Mouse (Mus musculus) heart, adult 2 months (tissue): ENCODE measurements around the gene Plcb2.

Source experiments
- CTCF ChIP-seq: fragments of 200-600 bp; IDR thresholded peaks from 2 replicates; pipeline ENCODE4 v1.8.1; 2022; ENCODE audit warnings: antibody characterized with exemption, mild to moderate bottlenecking, moderate library complexity
- EP300 ChIP-seq: fragments of 200-500 bp; IDR thresholded peaks from 2 replicates; pipeline ENCODE4 v1.6.1; 2011; ENCODE audit warnings: low read depth, low read length, control low read depth; ENCODE audit not compliant: insufficient read depth

DNA sequence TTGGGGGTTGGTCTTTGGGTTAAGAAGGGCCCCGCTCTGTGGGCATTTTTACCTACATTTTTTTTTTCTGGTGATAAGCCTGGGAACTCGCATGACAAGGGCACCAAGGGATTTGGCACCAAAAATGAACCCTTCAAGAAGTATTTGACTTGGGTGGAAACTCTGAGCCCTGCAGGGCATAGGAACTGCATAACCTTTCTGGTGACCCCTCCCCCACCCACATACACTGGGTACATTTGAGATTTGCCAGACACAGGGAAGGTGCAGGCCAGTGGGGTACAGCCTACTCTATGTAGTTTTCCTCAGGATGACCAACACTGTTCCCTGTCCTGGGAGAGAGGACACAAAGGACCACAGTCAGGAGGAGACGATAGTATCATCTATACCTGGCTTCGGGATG, 62.6 kb downstream of the Plcb2 start:
- TF ChIP-seq EP300 (no peak), CTCF (no peak)
